Mouse (Mus musculus) gastrocnemius, postnatal 10 days (tissue): ENCODE measurements around the gene Uba3. TPM values are rescaled to one million over a fixed set of nuclear protein-coding genes. Genes with fewer than 3 reads are reported as not detected.

ENCODE experiments used
- DNase-seq: peaks from one replicate; pipeline ENCODE4 v3.0.0; 2021; ENCODE audit warnings: mixed read lengths
- long read RNA-seq, 2 experiments: library from polyadenylated mRNA; stranded (forward); transcript quantifications; one replicate each; pipeline ENCODE4 v2.0.0; 2021
- total RNA-seq, 2 experiments: library from RNA; stranded (reverse); gene quantifications; 2 replicates each; pipeline ENCODE4 v1.2.3; 2021

Uba3 gene
- total RNA-seq = 10 to 100 TPM; 50.3 to 51.2 TPM
- long read RNA-seq, experiment 1, transcript Uba3-201 (18 exons, 2,257 nt) = major isoform, 29 of 54 reads
- long read RNA-seq, experiment 1, transcript Uba3-202 (17 exons, 2,465 nt) = minor isoform, 13 of 54 reads
- long read RNA-seq, experiment 1, partial matches to known transcripts = 6 of 54 reads
- long read RNA-seq, experiment 1, other reads (novel, unspliced or antisense) = 6 of 54 reads
- long read RNA-seq, experiment 2, transcript Uba3-202 (17 exons, 2,465 nt) = minor isoform, 8 of 48 reads
- long read RNA-seq, experiment 2, transcript Uba3-201 (18 exons, 2,257 nt) = major isoform, 32 of 48 reads
- long read RNA-seq, experiment 2, partial matches to known transcripts = 2 of 48 reads
- long read RNA-seq, experiment 2, other reads (novel, unspliced or antisense) = 6 of 48 reads

- DNase-seq = peak; percentile 100
Observed at GRCm38 (mm10) chr6:97205439-97205885, at the start of gene Uba3. Gene Uba3, minus strand, starts transcription at chr6:97205647.

GRCm38 (mm10) chr6:97252711-97253221 lies 47.3 kb upstream of the Uba3 start, which contains the start of gene Lmod3:
Gene Lmod3, minus strand, starts transcription at chr6:97252759.
- DNase-seq = peak; percentile 24

- no peak for DNase-seq
Observed at GRCm38 (mm10) chr6:97252086-97252485, 46.6 kb upstream of the Uba3 start.

GRCm38 (mm10) chr6:97250966-97251365 lies 45.5 kb upstream of the Uba3 start:
- peak; percentile 32 for DNase-seq

GRCm38 (mm10) chr6:97245200-97245599 lies 39.8 kb upstream of the Uba3 start:
- no peak for DNase-seq

- no peak for DNase-seq
Observed at GRCm38 (mm10) chr6:97242522-97242921, 37.1 kb upstream of the Uba3 start.

- DNase-seq = no peak
Observed at GRCm38 (mm10) chr6:97240092-97240491, 34.6 kb upstream of the Uba3 start.

- DNase-seq = no peak
Observed at GRCm38 (mm10) chr6:97239360-97239759, 33.9 kb upstream of the Uba3 start.

- no peak for DNase-seq
Observed at GRCm38 (mm10) chr6:97236088-97236487, 30.6 kb upstream of the Uba3 start.

GRCm38 (mm10) chr6:97234911-97235668 lies 29.6 kb upstream of the Uba3 start:
- DNase-seq = no peak

GRCm38 (mm10) chr6:97227067-97227847 lies 21.8 kb upstream of the Uba3 start:
- DNase-seq = no peak

GRCm38 (mm10) chr6:97226083-97226491 lies 20.6 kb upstream of the Uba3 start:
- DNase-seq = no peak

- DNase-seq = no peak
Observed at GRCm38 (mm10) chr6:97224505-97224904, 19.1 kb upstream of the Uba3 start.

GRCm38 (mm10) chr6:97223566-97223965 lies 18.1 kb upstream of the Uba3 start:
- DNase-seq = no peak

- DNase-seq = no peak
Observed at GRCm38 (mm10) chr6:97222931-97223467, 17.6 kb upstream of the Uba3 start.

- DNase-seq = no peak
Observed at GRCm38 (mm10) chr6:97222321-97222720, 16.9 kb upstream of the Uba3 start.

GRCm38 (mm10) chr6:97221205-97222025 lies 16.0 kb upstream of the Uba3 start:
- no peak for DNase-seq

- DNase-seq = no peak
Observed at GRCm38 (mm10) chr6:97220672-97221071, 15.2 kb upstream of the Uba3 start.

GRCm38 (mm10) chr6:97216154-97216821 lies 10.8 kb upstream of the Uba3 start:
- DNase-seq = no peak

GRCm38 (mm10) chr6:97211981-97212380 lies 6.5 kb upstream of the Uba3 start:
- DNase-seq = peak; percentile 54
